8 mouse cellular contexts compared by ENCODE assay signal in genomic region chr9:62341123-62341486, GRCm38 (mm10). TPM values are rescaled to one million over a fixed set of nuclear protein-coding genes. Genes with fewer than 3 reads are reported as not detected.
DNase-seq lines count a peak whose midpoint lies in the region; ATAC-seq lines count a peak whose summit lies in the region.

TSS of gene Anp32a (plus strand) at chr9:62341293.

- no peaks in the 10 kb centered on the region for H3K36me3 ChIP-seq in hindbrain, embryonic 15.5 days
- H3K36me3 ChIP-seq in macrophage (ENCODE audit: inconsistent target), result no peaks in the 10 kb centered on the region

- H3K4me3 ChIP-seq in hindbrain, embryonic 15.5 days, result peak within 1 kb of the TSS; percentile 94
- H3K4me3 ChIP-seq in macrophage (ENCODE audit: inconsistent target), result peak within 1 kb of the TSS; percentile 91

- peak; percentile 93 for ATAC-seq in hindbrain, embryonic 15.5 days (ENCODE audit: low FRiP score, low read depth)

- H3K4me2 ChIP-seq in hindbrain, embryonic 15.5 days, result peak within 1 kb of the TSS; percentile 76

- peak; percentile 97 for DNase-seq in T-cell, adult 2 months (ENCODE audit: low spot score)
- peak; percentile 99 to 100 for DNase-seq in cerebellum, postnatal 36 days
- DNase-seq in frontal cortex, postnatal 36 days (ENCODE audit: low spot score in 2 of 2), result peak; percentile 99
- peak; percentile 99 for DNase-seq in left cerebral cortex, adult 18-20 months (ENCODE audit: low spot score in 2 of 2)
- peak; percentile 99 for DNase-seq in right cerebral cortex, adult 18-20 months
- peak; percentile 97 for DNase-seq in urinary bladder, postnatal 10 days (ENCODE audit: low spot score)

- H3K79me2 ChIP-seq in macrophage (ENCODE audit: inconsistent target), result peaks cover 48% of the 10 kb centered on the region

- no peaks in the 10 kb centered on the region for H3K9me3 ChIP-seq in hindbrain, embryonic 15.5 days

- peak within 1 kb of the TSS; percentile 99 for H3K9ac ChIP-seq in hindbrain, embryonic 15.5 days

- WGBS in hindbrain, embryonic 15.5 days, result under 1% methylated on average over 34 of the region's 34 CpGs
- under 1% methylated on average over 34 of the region's 34 CpGs for WGBS in macrophage (ENCODE audit: missing documents)

- peak within 1 kb of the TSS; percentile 100 for H3K27ac ChIP-seq in hindbrain, embryonic 15.5 days (replicated peaks)
- peak within 1 kb of the TSS; percentile 98 for H3K27ac ChIP-seq in macrophage

- peaks cover 28% of the 10 kb centered on the region for H3K4me1 ChIP-seq in hindbrain, embryonic 15.5 days (replicated peaks)

- H3K27me3 ChIP-seq in hindbrain, embryonic 15.5 days, result no peaks in the 10 kb centered on the region

RNA-seq across cellular contexts. Expression of gene Anp32a, which starts in this region (rescaled TPM):
- 117 and 138 TPM in 2 replicates for polyA plus RNA-seq in hindbrain, embryonic 15.5 days (2015; fragmentation: Nextera tagmentation; extraction: Ambion mirVana)
- 100 to 1,000 TPM; 255 to 287 TPM for total RNA-seq in left cerebral cortex, adult 18-20 months (2021)
- 100 to 1,000 TPM in 7 of 26 experiments, 10 to 100 TPM in 19; 35.5 to 197 (median 81.7) TPM for total RNA-seq in macrophage (2018; cell fraction: chromatin; rRNA removed)
- total RNA-seq in macrophage (2018; cell fraction: cytosol; rRNA removed), result 100 to 1,000 TPM; 236 to 442 (median 300) TPM
- 100 to 1,000 TPM in 22 of 26 experiments, 10 to 100 TPM in 4; 85.4 to 297 (median 142) TPM for total RNA-seq in macrophage (2018; cell fraction: nucleus; rRNA removed)
- polyA plus RNA-seq in macrophage (2018), result 295 to 1,273 TPM (median 320 TPM) in 3 replicates

Comparison
In these comparisons a context has a peak if more than half of its experiments do, and no peak if none do; other contexts are left out.
1. Peak in every context shown above with its lines: DNase-seq, ATAC-seq, H3K4me3 ChIP-seq and H3K27ac ChIP-seq.